In the genomic region with DNA sequence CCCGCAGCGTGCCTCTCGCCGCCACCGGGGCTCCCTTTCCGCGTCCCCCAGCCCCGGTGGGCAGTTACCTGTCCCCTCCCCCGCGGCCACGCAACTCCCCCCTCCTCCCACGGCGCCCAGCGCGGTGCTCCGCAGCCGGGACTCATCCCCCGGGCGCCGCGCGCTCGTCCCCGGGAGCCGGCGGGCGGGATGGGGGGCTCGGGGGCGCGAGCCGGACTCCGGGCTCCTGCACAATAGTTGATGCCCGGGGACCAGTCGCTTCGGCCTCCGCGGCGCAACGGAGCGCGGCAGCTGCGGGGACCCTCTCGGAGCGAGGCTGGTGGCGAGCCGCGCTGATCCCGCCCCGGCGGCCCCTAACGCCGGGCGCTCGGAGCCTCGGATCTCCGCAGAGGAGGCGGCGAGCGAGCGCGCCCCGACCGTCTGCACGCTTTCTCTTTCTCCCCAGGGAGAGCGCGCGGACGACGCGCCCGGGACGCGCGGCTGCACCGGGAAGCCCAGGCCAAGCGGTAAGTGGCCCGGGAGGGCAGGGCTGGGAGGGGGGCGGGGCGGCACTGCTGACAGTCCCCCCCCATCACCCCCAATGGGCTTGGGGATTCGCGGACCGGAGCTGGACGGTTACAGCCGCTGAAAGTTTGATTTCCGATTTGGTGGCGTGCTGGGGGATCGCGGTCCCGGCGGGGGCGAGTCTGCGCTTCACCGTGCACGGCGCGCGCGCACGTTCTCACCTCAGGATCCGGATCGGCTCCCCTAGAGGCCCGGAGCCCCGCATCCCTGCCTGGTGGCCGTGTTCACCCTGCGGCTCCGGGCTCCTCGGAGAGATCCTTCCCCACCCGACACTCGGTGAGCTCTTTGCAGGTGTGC, we compare ENCODE assay signal across 8 mouse cellular contexts. TPM values are rescaled to one million over a fixed set of nuclear protein-coding genes. Genes with fewer than 3 reads are reported as not detected.
DNase-seq lines count a peak whose midpoint lies in the region; ATAC-seq and TF ChIP-seq lines count a peak whose summit lies in the region.

No protein-coding gene starts in this region.

- peak; percentile 70 for ATAC-seq in heart, embryonic 15.5 days (replicated peaks; ENCODE audit: insufficient number of reproducible peaks, insufficient read depth, low FRiP score, low read depth)
- peak; percentile 70 for ATAC-seq in liver, embryonic 12.5 days
- ATAC-seq in stomach, embryonic 14.5 days (ENCODE audit: insufficient number of reproducible peaks, insufficient read depth, low FRiP score, low read depth), result peak; percentile 65

- H3K27me3 ChIP-seq in forebrain, embryonic 10.5 days (ENCODE audit: poor library complexity, severe bottlenecking), result no peaks in the 10 kb centered on the region
- H3K27me3 ChIP-seq in heart, embryonic 15.5 days, result no peaks in the 10 kb centered on the region
- peaks cover 8% of the 10 kb centered on the region; the same call in 1 of the 2 replicates for H3K27me3 ChIP-seq in liver, embryonic 12.5 days (replicated peaks)
- no peaks in the 10 kb centered on the region for H3K27me3 ChIP-seq in stomach, embryonic 14.5 days (ENCODE audit: control insufficient read depth, insufficient read depth, low read length)

- H3K9me3 ChIP-seq in forebrain, embryonic 10.5 days, result no peaks in the 10 kb centered on the region
- H3K9me3 ChIP-seq in heart, embryonic 15.5 days (replicated peaks), result no peaks in the 10 kb centered on the region
- no peaks in the 10 kb centered on the region for H3K9me3 ChIP-seq in liver, embryonic 12.5 days (replicated peaks)
- H3K9me3 ChIP-seq in stomach, embryonic 14.5 days (ENCODE audit: control insufficient read depth, low read depth, low read length), result no peaks in the 10 kb centered on the region

- H3K4me2 ChIP-seq in heart, embryonic 15.5 days, result peak overlapping the region; percentile 93
- H3K4me2 ChIP-seq in liver, embryonic 12.5 days, result peak overlapping the region; percentile 97
- peak overlapping the region; percentile 65 for H3K4me2 ChIP-seq in stomach, embryonic 14.5 days (replicated peaks; ENCODE audit: low read depth, low read length)

- TF ChIP-seq CTCF in bone marrow, adult 2 months (IDR thresholded peaks at IDR 0.05; ENCODE audit: control insufficient read depth, insufficient read depth, low read length), result no peak

- peak; percentile 69 to 72 for DNase-seq in B cell, adult 2 months
- peak; percentile 70 for DNase-seq in forebrain, embryonic 10.5 days (ENCODE audit: extremely low spot score, low spot score)
- DNase-seq in kidney, postnatal 14 days, result peak; percentile 81
- peak; percentile 84 for DNase-seq in naive thymus-derived CD4-positive, alpha-beta T cell, adult 2 months (ENCODE audit: low read depth)

- no peaks in the 10 kb centered on the region for H3K4me1 ChIP-seq in bone marrow, adult 2 months (ENCODE audit: control insufficient read depth, insufficient read depth, low read length)
- peaks cover 78% of the 10 kb centered on the region for H3K4me1 ChIP-seq in forebrain, embryonic 10.5 days
- peaks cover 18% of the 10 kb centered on the region for H3K4me1 ChIP-seq in heart, embryonic 15.5 days (replicated peaks)
- peaks cover 58% of the 10 kb centered on the region for H3K4me1 ChIP-seq in liver, embryonic 12.5 days
- H3K4me1 ChIP-seq in stomach, embryonic 14.5 days (ENCODE audit: control insufficient read depth, insufficient read depth, low read length), result 0 out of 2 replicates have a peak, but pooled peaks cover 15% of the 10 kb centered on the region

- under 1% methylated on average over 98 of the region's 109 CpGs for WGBS in bone marrow, adult 2 months
- 1% methylated on average over 103 of the region's 109 CpGs for WGBS in forebrain, embryonic 10.5 days
- under 1% methylated on average over 92 of the region's 109 CpGs for WGBS in heart, embryonic 15.5 days
- 2% methylated on average over 96 of the region's 109 CpGs for WGBS in liver, embryonic 12.5 days (ENCODE audit: insufficient replicate concordance)
- WGBS in stomach, embryonic 14.5 days, result under 1% methylated on average over 93 of the region's 109 CpGs

- H3K4me3 ChIP-seq in bone marrow, adult 2 months (replicated peaks; ENCODE audit: control insufficient read depth, low read depth, low read length), result peak overlapping the region; percentile 80
- peak overlapping the region; percentile 97 for H3K4me3 ChIP-seq in forebrain, embryonic 10.5 days
- peak overlapping the region; percentile 96 for H3K4me3 ChIP-seq in heart, embryonic 15.5 days
- peak overlapping the region; percentile 82 for H3K4me3 ChIP-seq in liver, embryonic 12.5 days
- peak overlapping the region; percentile 90 for H3K4me3 ChIP-seq in stomach, embryonic 14.5 days (ENCODE audit: low read depth, low read length)

- H3K9ac ChIP-seq in heart, embryonic 15.5 days, result peak overlapping the region; percentile 92
- peak overlapping the region; percentile 82 for H3K9ac ChIP-seq in liver, embryonic 12.5 days
- peak overlapping the region; percentile 96 for H3K9ac ChIP-seq in stomach, embryonic 14.5 days (replicated peaks; ENCODE audit: low read depth, low read length)

- peak overlapping the region; percentile 82 for H3K27ac ChIP-seq in bone marrow, adult 2 months (ENCODE audit: control insufficient read depth, insufficient read depth, low read depth, low read length, poor library complexity)
- peak overlapping the region; percentile 100 for H3K27ac ChIP-seq in forebrain, embryonic 10.5 days
- H3K27ac ChIP-seq in heart, embryonic 15.5 days, result peak overlapping the region; percentile 94
- peak overlapping the region; percentile 80 for H3K27ac ChIP-seq in liver, embryonic 12.5 days
- H3K27ac ChIP-seq in stomach, embryonic 14.5 days (ENCODE audit: low read length), result peak overlapping the region; percentile 97

- TF ChIP-seq POLR2A in bone marrow, adult 2 months (IDR thresholded peaks at IDR 0.05; ENCODE audit: borderline replicate concordance, control insufficient read depth, low read depth, low read length), result no peak; the same call in 1 of the 2 replicates

- 0 out of 2 replicates have a peak, but pooled peaks cover 3% of the 10 kb centered on the region for H3K36me3 ChIP-seq in forebrain, embryonic 10.5 days (replicated peaks)
- H3K36me3 ChIP-seq in heart, embryonic 15.5 days, result no peaks in the 10 kb centered on the region
- H3K36me3 ChIP-seq in liver, embryonic 12.5 days, result no peaks in the 10 kb centered on the region
- H3K36me3 ChIP-seq in stomach, embryonic 14.5 days (ENCODE audit: control insufficient read depth, insufficient read depth, low read length), result no peaks in the 10 kb centered on the region

RNA-seq across cellular contexts. Expression of a gene that starts 0.7 kb away (rescaled TPM):
- 4.4 and 13.5 TPM in 2 replicates for polyA plus RNA-seq in bone marrow, adult 2 months (2011; ENCODE audit: insufficient read depth, insufficient read length, low replicate concordance, missing spikeins)
- 39.0 and 40.6 TPM in 2 replicates for polyA plus RNA-seq in forebrain, embryonic 10.5 days (2016; fragmentation: Nextera tagmentation; extraction: Ambion mirVana)
- polyA plus RNA-seq in heart, embryonic 15.5 days (2015; fragmentation: Nextera tagmentation; extraction: Ambion mirVana), result 16.9 and 22.3 TPM in 2 replicates
- polyA plus RNA-seq in liver, embryonic 12.5 days (2016; fragmentation: Nextera tagmentation; extraction: Ambion mirVana), result 10.6 and 11.2 TPM in 2 replicates
- 44.0 and 44.2 TPM in 2 replicates for polyA plus RNA-seq in stomach, embryonic 14.5 days (2014; fragmentation: Nextera tagmentation; extraction: Ambion mirVana)

Comparison
In these comparisons a context has a peak if more than half of its experiments do, and no peak if none do; other contexts are left out.
1. Peak in every context shown above with its lines: DNase-seq, ATAC-seq, H3K4me3 ChIP-seq and H3K27ac ChIP-seq.